Mouse (Mus musculus): Measurements from ENCODE around the gene Lama4. TPM values are rescaled to one million over a fixed set of nuclear protein-coding genes. Genes with fewer than 3 reads are reported as not detected.

Lama4 gene
- polyA plus RNA-seq, 1 experiment from 2014 or later, result 10.8 TPM

DNA sequence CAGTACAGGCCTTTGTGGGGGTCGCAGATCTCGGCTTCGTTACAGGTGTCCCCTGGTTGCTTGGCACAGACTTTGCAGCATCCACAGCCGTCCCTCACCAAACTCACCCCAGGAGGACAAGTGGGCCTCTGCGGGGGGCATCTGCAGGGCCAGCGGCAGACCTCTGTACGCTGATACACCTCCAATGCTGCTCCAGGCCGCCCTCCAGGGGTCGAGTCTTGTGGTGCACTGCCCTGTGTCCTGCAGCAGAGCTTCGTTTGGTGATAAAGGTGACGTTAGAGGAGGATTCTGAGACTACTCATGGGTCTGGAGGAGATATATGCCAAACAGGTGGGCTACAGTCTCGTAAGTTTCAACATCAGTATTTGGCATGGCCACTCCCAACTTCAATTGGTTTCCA, 193.0 kb downstream of the Lama4 start:
- no peak for DNase-seq (ENCODE audit: low spot score)
- H3K27me3 ChIP-seq (ENCODE audit: low read depth, poor library complexity, severe bottlenecking), result no peaks in the 10 kb centered on the region
- WGBS, result 54% methylated on average over 12 of the region's 12 CpGs
- H3K36me3 ChIP-seq, result peaks cover 7% of the 10 kb centered on the region; the same call in 1 of the 2 replicates
- no peaks in the 10 kb centered on the region for H3K9me3 ChIP-seq (replicated peaks)
- H3K4me1 ChIP-seq, result peaks cover 6% of the 10 kb centered on the region; the same call in 1 of the 2 replicates
- no peak overlapping the region for H3K27ac ChIP-seq (replicated peaks)
- H3K4me3 ChIP-seq, result no peak overlapping the region

Other genes with a start within 250 kb of the Lama4 start
- not detected in 2 replicates for gene Rfpl4b, start 143.7 kb upstream of the Lama4 start, polyA plus RNA-seq (2016; fragmentation: Nextera tagmentation; extraction: Ambion mirVana)
- gene Fam229b, start 168.4 kb downstream of the Lama4 start, polyA plus RNA-seq (2016; fragmentation: Nextera tagmentation; extraction: Ambion mirVana), result 14.2 and 15.4 TPM in 2 replicates
- gene Tube1, start 168.5 kb downstream of the Lama4 start, polyA plus RNA-seq (2016; fragmentation: Nextera tagmentation; extraction: Ambion mirVana), result 22.0 and 24.9 TPM in 2 replicates
- 0.20 and 0.37 TPM in 2 replicates for gene Ccn6, start 198.3 kb downstream of the Lama4 start, polyA plus RNA-seq (2016; fragmentation: Nextera tagmentation; extraction: Ambion mirVana)

Data from midbrain, embryonic 10.5 days (tissue).